Comparison of ENCODE assay signal across 16 mouse cellular contexts in the genomic region with DNA sequence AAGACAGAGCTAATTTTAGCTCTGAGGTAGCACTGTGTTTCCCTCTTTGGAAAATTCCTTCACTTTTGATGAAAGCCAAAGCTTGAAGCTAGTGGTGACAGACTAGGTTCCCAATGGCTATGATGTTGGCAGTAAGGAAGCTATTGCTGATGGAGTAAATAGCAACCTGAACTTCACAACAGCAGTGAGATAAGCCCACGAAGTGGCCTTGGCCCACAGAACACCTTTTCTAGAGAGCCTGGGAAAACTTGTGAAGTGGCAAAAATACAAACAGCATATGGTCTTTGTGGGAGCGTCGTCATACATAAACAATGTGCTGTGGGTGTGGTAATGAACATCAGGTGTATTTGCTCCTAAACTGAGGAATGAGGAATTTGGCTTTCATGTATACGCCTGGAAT.
DNase-seq lines count a peak whose midpoint lies in the region; ATAC-seq and TF ChIP-seq lines count a peak whose summit lies in the region.
"Had no signal": no experiment of that assay in that cellular context is flagged by ENCODE, and none has a peak within 500 bp of the region (broad histone marks: within the 10 kb centered on the region; RNA-seq: fewer than 3 reads in every experiment).

No protein-coding gene starts in this region.

- H3K4me3 ChIP-seq in forebrain, embryonic 13.5 days, result no peak overlapping the region
- H3K4me3 ChIP-seq in forebrain, embryonic 11.5 days (ENCODE audit: low read depth, low read length), result no peak overlapping the region
- no peak overlapping the region for H3K4me3 ChIP-seq in heart, postnatal 0 days (ENCODE audit: low read depth, low read length)
- no peak overlapping the region for H3K4me3 ChIP-seq in forebrain, postnatal 0 days (ENCODE audit: low read depth, low read length)
- H3K4me3 ChIP-seq: neural tube, embryonic 13.5 days had no signal

- peak; percentile 69 for ATAC-seq in forebrain, embryonic 13.5 days
- no peak for ATAC-seq in forebrain, embryonic 11.5 days (replicated peaks; ENCODE audit: low FRiP score)
- ATAC-seq in heart, postnatal 0 days (ENCODE audit: insufficient read depth, low read depth), result peak; percentile 66; the same call in 1 of the 2 replicates
- ATAC-seq in forebrain, postnatal 0 days, result no peak

- no peak overlapping the region; the same call in 1 of the 2 replicates for H3K27ac ChIP-seq in forebrain, embryonic 13.5 days
- no peak overlapping the region for H3K27ac ChIP-seq in forebrain, embryonic 11.5 days (ENCODE audit: low read depth, low read length)
- H3K27ac ChIP-seq in heart, postnatal 0 days (ENCODE audit: low read depth), result peak overlapping the region; percentile 41
- H3K27ac ChIP-seq in forebrain, postnatal 0 days (ENCODE audit: low read depth, low read length), result no peak overlapping the region
- H3K27ac ChIP-seq: neural tube, embryonic 13.5 days had no signal

- no peaks in the 10 kb centered on the region for H3K9me3 ChIP-seq in forebrain, embryonic 13.5 days (replicated peaks)
- H3K9me3 ChIP-seq in forebrain, embryonic 11.5 days (ENCODE audit: control insufficient read depth, low read length), result no peaks in the 10 kb centered on the region
- H3K9me3 ChIP-seq in heart, postnatal 0 days (replicated peaks; ENCODE audit: control insufficient read depth, low read length), result no peaks in the 10 kb centered on the region
- H3K9me3 ChIP-seq in forebrain, postnatal 0 days (ENCODE audit: low read length), result no peaks in the 10 kb centered on the region
- H3K9me3 ChIP-seq: neural tube, embryonic 13.5 days had no signal

- H3K27me3 ChIP-seq in forebrain, embryonic 13.5 days, result no peaks in the 10 kb centered on the region; the same call in 1 of the 2 replicates
- no peaks in the 10 kb centered on the region for H3K27me3 ChIP-seq in forebrain, embryonic 11.5 days (ENCODE audit: control insufficient read depth, insufficient read depth, low read length)
- H3K27me3 ChIP-seq in heart, postnatal 0 days (ENCODE audit: control insufficient read depth, insufficient read depth, low read length), result no peaks in the 10 kb centered on the region
- no peaks in the 10 kb centered on the region for H3K27me3 ChIP-seq in forebrain, postnatal 0 days (ENCODE audit: insufficient read depth, low read length)
- H3K27me3 ChIP-seq: neural tube, embryonic 13.5 days had no signal

- WGBS in forebrain, embryonic 13.5 days, result 67% methylated on average over 4 of the region's 4 CpGs
- WGBS in forebrain, embryonic 11.5 days, result 75% methylated on average over 4 of the region's 4 CpGs
- WGBS in heart, postnatal 0 days, result 41% methylated on average over 4 of the region's 4 CpGs
- 43% methylated on average over 4 of the region's 4 CpGs for WGBS in forebrain, postnatal 0 days

- H3K4me2 ChIP-seq in forebrain, embryonic 13.5 days, result no peak overlapping the region
- H3K4me2 ChIP-seq in forebrain, embryonic 11.5 days (ENCODE audit: low read depth, low read length, severe bottlenecking), result no peak overlapping the region
- no peak overlapping the region for H3K4me2 ChIP-seq in heart, postnatal 0 days (ENCODE audit: low read depth, low read length)
- no peak overlapping the region for H3K4me2 ChIP-seq in forebrain, postnatal 0 days (ENCODE audit: low read depth)
- H3K4me2 ChIP-seq: liver, embryonic 11.5 days; neural tube, embryonic 13.5 days had no signal

- no peak overlapping the region for H3K9ac ChIP-seq in forebrain, embryonic 13.5 days
- no peak overlapping the region for H3K9ac ChIP-seq in forebrain, embryonic 11.5 days (ENCODE audit: low read length)
- no peak overlapping the region for H3K9ac ChIP-seq in heart, postnatal 0 days (replicated peaks; ENCODE audit: low read depth, low read length)
- no peak overlapping the region for H3K9ac ChIP-seq in forebrain, postnatal 0 days
- H3K9ac ChIP-seq: neural tube, embryonic 13.5 days had no signal

- DNase-seq in forebrain, embryonic 11.5 days (ENCODE audit: low spot score), result no peak
- peak; percentile 71 for DNase-seq in heart, postnatal 0 days (ENCODE audit: low spot score)
- DNase-seq in heart, adult 8-10 months (ENCODE audit: low spot score), result no peak
- DNase-seq in forebrain, postnatal 0 days, result peak; percentile 23
- peak; percentile 54 for DNase-seq in lung, postnatal 25 days (ENCODE audit: low spot score)
- DNase-seq in spleen, postnatal 10 days (ENCODE audit: low spot score in 2 of 2), result no peak
- DNase-seq in cerebellum, postnatal 14 days, result no peak
- DNase-seq: cerebellum, adult 18-20 months; embryo, embryonic 11 days; gastrocnemius, postnatal 10 days; kidney, adult 11 months; kidney, postnatal 25 days; retina, postnatal 1 day had no signal

- no peak for TF ChIP-seq CTCF in heart, postnatal 0 days (IDR thresholded peaks at IDR 0.05; ENCODE audit: low read depth)
- TF ChIP-seq CTCF in forebrain, postnatal 0 days (IDR thresholded peaks at IDR 0.05; ENCODE audit: low read depth), result no peak

- H3K4me1 ChIP-seq in forebrain, embryonic 13.5 days, result 0 out of 2 replicates have a peak, but pooled peaks cover 6% of the 10 kb centered on the region
- H3K4me1 ChIP-seq in forebrain, embryonic 11.5 days (replicated peaks; ENCODE audit: control insufficient read depth, insufficient read depth, low read length), result peaks cover 2% of the 10 kb centered on the region; the same call in 1 of the 2 replicates
- peaks cover 15% of the 10 kb centered on the region; the same call in 1 of the 2 replicates for H3K4me1 ChIP-seq in heart, postnatal 0 days (ENCODE audit: control insufficient read depth, insufficient read depth)
- 0 out of 2 replicates have a peak, but pooled peaks cover 3% of the 10 kb centered on the region for H3K4me1 ChIP-seq in forebrain, postnatal 0 days (ENCODE audit: insufficient read depth)
- H3K4me1 ChIP-seq: neural tube, embryonic 13.5 days had no signal

- H3K36me3 ChIP-seq in forebrain, embryonic 13.5 days (ENCODE audit: poor library complexity, severe bottlenecking), result no peaks in the 10 kb centered on the region
- no peaks in the 10 kb centered on the region for H3K36me3 ChIP-seq in forebrain, embryonic 11.5 days (ENCODE audit: control insufficient read depth, insufficient read depth, low read length)
- H3K36me3 ChIP-seq in heart, postnatal 0 days (replicated peaks; ENCODE audit: control insufficient read depth, insufficient read depth, low read length), result no peaks in the 10 kb centered on the region
- H3K36me3 ChIP-seq in forebrain, postnatal 0 days (ENCODE audit: insufficient read depth), result no peaks in the 10 kb centered on the region
- H3K36me3 ChIP-seq: neural tube, embryonic 13.5 days had no signal

- no peak for TF ChIP-seq EP300 in heart, postnatal 0 days (IDR thresholded peaks at IDR 0.05; ENCODE audit: low read depth)

Comparison
In these comparisons a context has a peak if more than half of its experiments do, and no peak if none do; other contexts are left out.
1. ATAC-seq: peak in forebrain, embryonic 13.5 days (single experiment) and heart, postnatal 0 days (single experiment); none in forebrain, embryonic 11.5 days (single experiment) and forebrain, postnatal 0 days (single experiment).
2. DNase-seq: peak in heart, postnatal 0 days (single experiment), forebrain, postnatal 0 days (single experiment) and lung, postnatal 25 days (single experiment); none in forebrain, embryonic 11.5 days (single experiment), heart, adult 8-10 months (single experiment), spleen, postnatal 10 days (0 of 2) and cerebellum, postnatal 14 days (0 of 2).